Mouse (Mus musculus): ENCODE measurements at regions not wholly inside any gene's neighbourhood (a gene's known extent, or its start where the extent isn't known, plus 50 kb on each side); places are given as distances from the start of the nearest gene placed in this dataset.

DNA sequence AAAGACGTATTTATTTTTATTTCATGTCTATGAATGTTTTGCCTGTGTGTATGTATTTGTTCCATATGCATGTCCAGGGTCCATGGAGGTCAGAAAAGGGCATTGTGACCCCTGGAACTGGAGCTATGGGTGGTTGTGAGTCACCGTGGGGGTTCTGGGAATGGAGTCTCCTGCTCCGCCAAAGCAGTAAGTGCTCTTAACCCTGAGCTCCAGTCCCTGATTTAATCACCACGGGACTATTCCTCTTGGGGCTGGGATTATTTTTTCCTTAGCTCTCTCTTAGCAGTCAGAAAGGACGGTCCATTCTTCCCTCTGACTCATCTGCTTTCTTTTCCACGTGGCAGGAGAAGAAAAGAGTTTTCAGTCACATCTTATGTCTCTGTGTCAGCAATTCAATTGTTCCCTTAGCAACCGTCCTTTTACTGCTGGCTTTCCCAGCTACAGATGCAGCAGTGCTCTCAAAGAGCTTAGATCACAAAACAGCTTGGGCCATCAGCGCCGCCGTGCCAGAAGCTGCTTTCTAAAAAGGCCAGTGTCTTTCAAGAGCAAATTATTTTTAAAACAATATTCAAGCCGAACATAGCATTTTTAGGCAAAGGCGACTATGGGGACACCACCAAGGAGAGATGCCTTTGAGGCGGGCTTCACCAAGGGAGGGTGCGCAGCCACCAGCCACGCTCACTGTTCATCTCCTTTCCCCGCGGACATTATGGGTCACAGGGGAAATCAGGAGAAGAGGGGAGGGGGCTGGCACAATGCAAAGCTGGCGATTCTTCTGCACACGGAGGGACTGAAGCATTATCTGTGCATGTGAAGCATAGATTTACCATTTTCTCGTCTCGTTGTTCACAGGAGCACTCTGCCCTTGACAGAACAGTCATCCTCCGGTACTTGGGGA, 110.8 kb downstream of the Map3k7 start:
- Histone ChIP-seq H3K9ac (ENCODE audit: low read depth, poor library complexity, severe bottlenecking) (no peak overlapping the region), H3K27ac (ENCODE audit: insufficient read depth, low read length) (no peak overlapping the region), H3K36me3 (ENCODE audit: control insufficient read depth, insufficient read depth, low read length, poor library complexity, severe bottlenecking) (no peaks in the 10 kb centered on the region), H3K9me3 (replicated peaks; ENCODE audit: control insufficient read depth, insufficient read depth, low read length, poor library complexity, severe bottlenecking) (peaks cover 11% of the 10 kb centered on the region), H3K27me3 (ENCODE audit: control insufficient read depth, insufficient read depth, low read length, poor library complexity, severe bottlenecking) (no peaks in the 10 kb centered on the region), H3K4me1 (ENCODE audit: control insufficient read depth, insufficient read depth, low read length) (no peaks in the 10 kb centered on the region), H3K4me3 (ENCODE audit: low read depth, low read length) (peak overlapping the region; percentile 46)
- TF ChIP-seq CTCF (IDR thresholded peaks at IDR 0.05; ENCODE audit: low read depth, low read length) (no peak), EP300 (IDR thresholded peaks at IDR 0.05; ENCODE audit: insufficient read depth, low read depth, low read length) (no peak), POLR2A (IDR thresholded peaks at IDR 0.05; ENCODE audit: insufficient read depth, low read length) (no peak)

- Histone ChIP-seq H3K9me3 (replicated peaks; ENCODE audit: control insufficient read depth, insufficient read depth, low read length, poor library complexity, severe bottlenecking) (no peaks in the 10 kb centered on the region), H3K36me3 (ENCODE audit: control insufficient read depth, insufficient read depth, low read length, poor library complexity, severe bottlenecking) (no peaks in the 10 kb centered on the region), H3K27me3 (ENCODE audit: control insufficient read depth, insufficient read depth, low read length, poor library complexity, severe bottlenecking) (no peaks in the 10 kb centered on the region), H3K9ac (ENCODE audit: low read depth, poor library complexity, severe bottlenecking) (no peak overlapping the region), H3K4me1 (ENCODE audit: control insufficient read depth, insufficient read depth, low read length) (no peaks in the 10 kb centered on the region), H3K27ac (ENCODE audit: insufficient read depth, low read length) (no peak overlapping the region), H3K4me3 (ENCODE audit: low read depth, low read length) (no peak overlapping the region)
- no peak for TF ChIP-seq EP300 (IDR thresholded peaks at IDR 0.05; ENCODE audit: insufficient read depth, low read depth, low read length)
Measured at GRCm38 (mm10) chr4:32076391-32076925, 112.6 kb downstream of the Map3k7 start.

- H3K27ac ChIP-seq (ENCODE audit: insufficient read depth, low read length) = no peak overlapping the region
- TF ChIP-seq EP300 (IDR thresholded peaks at IDR 0.05; ENCODE audit: insufficient read depth, low read depth, low read length) (no peak), POLR2A (IDR thresholded peaks at IDR 0.05; ENCODE audit: insufficient read depth, low read length) (no peak), CTCF (IDR thresholded peaks at IDR 0.05; ENCODE audit: low read depth, low read length) (no peak)
- no peak overlapping the region for H3K9ac ChIP-seq (ENCODE audit: low read depth, poor library complexity, severe bottlenecking)
- no peaks in the 10 kb centered on the region for H3K9me3 ChIP-seq (replicated peaks; ENCODE audit: control insufficient read depth, insufficient read depth, low read length, poor library complexity, severe bottlenecking)
- no peaks in the 10 kb centered on the region for H3K36me3 ChIP-seq (ENCODE audit: control insufficient read depth, insufficient read depth, low read length, poor library complexity, severe bottlenecking)
- no peak overlapping the region for H3K4me3 ChIP-seq (ENCODE audit: low read depth, low read length)
- H3K4me1 ChIP-seq (ENCODE audit: control insufficient read depth, insufficient read depth, low read length) = no peaks in the 10 kb centered on the region
- no peaks in the 10 kb centered on the region for H3K27me3 ChIP-seq (ENCODE audit: control insufficient read depth, insufficient read depth, low read length, poor library complexity, severe bottlenecking)
Measured at GRCm38 (mm10) chr4:32083456-32083855, 119.6 kb downstream of the Map3k7 start.

GRCm38 (mm10) chr4:32084250-32084869, 120.5 kb downstream of the Map3k7 start:
- Histone ChIP-seq H3K27ac (ENCODE audit: insufficient read depth, low read length) (no peak overlapping the region), H3K27me3 (ENCODE audit: control insufficient read depth, insufficient read depth, low read length, poor library complexity, severe bottlenecking) (no peaks in the 10 kb centered on the region), H3K36me3 (ENCODE audit: control insufficient read depth, insufficient read depth, low read length, poor library complexity, severe bottlenecking) (no peaks in the 10 kb centered on the region), H3K4me1 (ENCODE audit: control insufficient read depth, insufficient read depth, low read length) (no peaks in the 10 kb centered on the region), H3K9ac (ENCODE audit: low read depth, poor library complexity, severe bottlenecking) (no peak overlapping the region), H3K9me3 (replicated peaks; ENCODE audit: control insufficient read depth, insufficient read depth, low read length, poor library complexity, severe bottlenecking) (no peaks in the 10 kb centered on the region), H3K4me3 (ENCODE audit: low read depth, low read length) (no peak overlapping the region)
- no peak for TF ChIP-seq EP300 (IDR thresholded peaks at IDR 0.05; ENCODE audit: insufficient read depth, low read depth, low read length)
- no peak for TF ChIP-seq CTCF (IDR thresholded peaks at IDR 0.05; ENCODE audit: low read depth, low read length)
- no peak for TF ChIP-seq POLR2A (IDR thresholded peaks at IDR 0.05; ENCODE audit: insufficient read depth, low read length)

- H3K4me3 ChIP-seq (ENCODE audit: low read depth, low read length) = no peak overlapping the region
- no peaks in the 10 kb centered on the region for H3K4me1 ChIP-seq (ENCODE audit: control insufficient read depth, insufficient read depth, low read length)
- H3K9ac ChIP-seq (ENCODE audit: low read depth, poor library complexity, severe bottlenecking) = no peak overlapping the region
- no peaks in the 10 kb centered on the region for H3K27me3 ChIP-seq (ENCODE audit: control insufficient read depth, insufficient read depth, low read length, poor library complexity, severe bottlenecking)
- no peak overlapping the region for H3K27ac ChIP-seq (ENCODE audit: insufficient read depth, low read length)
- TF ChIP-seq CTCF (IDR thresholded peaks at IDR 0.05; ENCODE audit: low read depth, low read length) (no peak), EP300 (IDR thresholded peaks at IDR 0.05; ENCODE audit: insufficient read depth, low read depth, low read length) (no peak), POLR2A (IDR thresholded peaks at IDR 0.05; ENCODE audit: insufficient read depth, low read length) (no peak)
- no peaks in the 10 kb centered on the region for H3K9me3 ChIP-seq (replicated peaks; ENCODE audit: control insufficient read depth, insufficient read depth, low read length, poor library complexity, severe bottlenecking)
- no peaks in the 10 kb centered on the region for H3K36me3 ChIP-seq (ENCODE audit: control insufficient read depth, insufficient read depth, low read length, poor library complexity, severe bottlenecking)
Measured at GRCm38 (mm10) chr4:32085040-32085439, 121.1 kb downstream of the Map3k7 start.

DNA sequence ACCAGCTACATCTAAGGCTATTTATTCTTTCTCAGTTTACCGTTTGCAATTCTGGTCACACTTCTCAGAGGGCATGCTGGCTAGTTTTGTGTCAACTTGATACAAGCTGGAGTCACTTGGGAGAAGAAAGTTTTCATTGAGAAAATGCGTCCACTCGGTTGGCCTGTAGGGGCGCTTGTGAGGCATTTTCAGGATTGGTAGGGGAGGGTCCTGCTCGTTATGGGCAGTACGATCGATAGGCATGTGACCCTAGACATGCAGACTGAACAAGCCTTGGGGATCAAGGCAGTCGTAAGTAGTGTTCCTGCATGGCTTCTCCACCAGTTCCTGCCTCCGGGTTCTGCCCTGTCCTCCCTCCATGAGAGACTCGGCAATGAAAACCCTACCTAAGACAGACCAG, 127.2 kb downstream of the Map3k7 start:
- no peak overlapping the region for H3K9ac ChIP-seq (ENCODE audit: low read depth, poor library complexity, severe bottlenecking)
- no peaks in the 10 kb centered on the region for H3K36me3 ChIP-seq (ENCODE audit: control insufficient read depth, insufficient read depth, low read length, poor library complexity, severe bottlenecking)
- H3K4me3 ChIP-seq (ENCODE audit: low read depth, low read length) = no peak overlapping the region
- no peak for TF ChIP-seq EP300 (IDR thresholded peaks at IDR 0.05; ENCODE audit: insufficient read depth, low read depth, low read length)
- peak; percentile 37 for TF ChIP-seq CTCF (IDR thresholded peaks at IDR 0.05; ENCODE audit: low read depth, low read length)
- H3K9me3 ChIP-seq (replicated peaks; ENCODE audit: control insufficient read depth, insufficient read depth, low read length, poor library complexity, severe bottlenecking) = peaks cover 2% of the 10 kb centered on the region; the same call in 1 of the 2 replicates
- no peak overlapping the region for H3K27ac ChIP-seq (ENCODE audit: insufficient read depth, low read length)
- no peaks in the 10 kb centered on the region for H3K4me1 ChIP-seq (ENCODE audit: control insufficient read depth, insufficient read depth, low read length)
- H3K27me3 ChIP-seq (ENCODE audit: control insufficient read depth, insufficient read depth, low read length, poor library complexity, severe bottlenecking) = no peaks in the 10 kb centered on the region

Measured in ES-Bruce4 (cell line).